Mouse (Mus musculus) brown adipose tissue, adult 24 weeks (tissue): ENCODE measurements around the gene Atp2a2. TPM values are rescaled to one million over a fixed set of nuclear protein-coding genes. Genes with fewer than 3 reads are reported as not detected.

Experiments
- H3K27ac ChIP-seq: fragments of 200-500 bp; replicated peaks from 2 replicates; pipeline ENCODE4 v1.5.1; 2012; ENCODE audit warnings: low read depth, mild to moderate bottlenecking, low read length
- H3K4me1 ChIP-seq: fragments of 200-500 bp; 2 replicates; pipeline ENCODE4 v1.6.1; 2012; ENCODE audit warnings: low read length, mixed read lengths; ENCODE audit not compliant: control insufficient read depth, insufficient read depth, insufficient read length
- H3K4me3 ChIP-seq: fragments of 200-500 bp; 2 replicates; pipeline ENCODE4 v1.5.1; 2012; ENCODE audit warnings: low read depth, mild to moderate bottlenecking, low read length, moderate library complexity; ENCODE audit not compliant: insufficient read depth
- polyA plus RNA-seq: library from polyadenylated mRNA; stranded (reverse); fragments of >200 nt; gene quantifications from 2 replicates; pipeline ENCODE4 v1.2.4, GENCODE M21; 2012; ENCODE audit not compliant: missing spikeins, insufficient read depth, insufficient read length

The Atp2a2 gene
- 77.3 and 79.4 TPM in 2 replicates for polyA plus RNA-seq

GRCm38 (mm10) chr5:122502077-122502941 lies at the start of gene Atp2a2:
Gene Atp2a2, minus strand, starts transcription at chr5:122502225.
- Histone ChIP-seq H3K4me3 (peak within 1 kb of the TSS; percentile 100), H3K4me1 (peaks cover 2% of the 10 kb centered on the region), H3K27ac (peak within 1 kb of the TSS; percentile 95)

DNA sequence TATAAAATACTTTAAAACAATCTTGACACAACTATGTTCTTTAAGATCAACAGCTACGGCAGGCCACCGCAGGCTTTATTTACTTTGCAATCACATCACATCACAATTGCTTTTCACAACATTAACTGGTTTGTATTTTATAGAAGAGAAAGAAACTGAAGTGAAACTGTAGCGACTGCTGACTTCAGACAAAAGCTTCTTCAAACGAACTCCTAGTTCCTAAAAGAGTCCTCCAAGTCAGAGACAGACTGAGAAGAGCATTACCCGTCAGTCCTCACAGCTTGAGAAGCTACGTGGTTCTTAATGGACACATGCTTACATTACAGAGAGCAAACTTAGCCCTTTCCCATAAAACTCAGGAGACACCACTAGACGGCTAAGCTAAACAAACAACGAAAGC lies 48.4 kb upstream of the Atp2a2 start:
- H3K4me1 ChIP-seq, result peaks cover 11% of the 10 kb centered on the region
- no peak overlapping the region for H3K4me3 ChIP-seq
- peak overlapping the region; percentile 15; the same call in 1 of the 2 replicates for H3K27ac ChIP-seq

GRCm38 (mm10) chr5:122548671-122549070 lies 46.6 kb upstream of the Atp2a2 start:
- Histone ChIP-seq H3K27ac (0 out of 2 replicates have a peak overlapping the region, but pooled peaks have one; percentile 19), H3K4me1 (peaks cover 11% of the 10 kb centered on the region), H3K4me3 (no peak overlapping the region)

GRCm38 (mm10) chr5:122547810-122548209 lies 45.8 kb upstream of the Atp2a2 start:
- H3K4me1 ChIP-seq, result peaks cover 13% of the 10 kb centered on the region
- H3K4me3 ChIP-seq, result no peak overlapping the region
- peak overlapping the region; percentile 35; the same call in 1 of the 2 replicates for H3K27ac ChIP-seq

- H3K4me1 ChIP-seq, result peaks cover 13% of the 10 kb centered on the region
- no peak overlapping the region for H3K4me3 ChIP-seq
- H3K27ac ChIP-seq, result 0 out of 2 replicates have a peak overlapping the region, but pooled peaks have one; percentile 28
Observed at GRCm38 (mm10) chr5:122547251-122547714, 45.3 kb upstream of the Atp2a2 start.

DNA sequence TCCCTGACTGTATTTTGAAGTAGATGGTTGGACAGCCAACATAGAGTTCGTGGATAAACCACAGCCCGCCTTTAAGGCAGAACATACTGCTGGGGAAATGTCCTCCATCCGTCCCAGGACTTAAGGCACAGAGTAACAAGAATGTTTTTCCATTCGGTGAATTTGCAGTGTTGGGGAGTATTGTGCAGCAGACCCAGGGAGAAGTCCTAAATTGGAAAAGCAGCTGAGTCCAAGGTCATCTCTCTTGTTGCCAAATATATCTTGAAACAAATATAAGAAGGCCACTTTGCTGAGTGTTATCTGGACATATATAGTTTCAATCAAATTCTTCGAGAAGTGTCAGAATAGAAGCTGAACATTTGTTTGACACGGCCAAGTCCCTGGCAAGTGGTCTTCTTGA lies 41.4 kb upstream of the Atp2a2 start:
- Histone ChIP-seq H3K27ac (peak overlapping the region; percentile 26; the same call in 1 of the 2 replicates), H3K4me1 (peaks cover 8% of the 10 kb centered on the region), H3K4me3 (no peak overlapping the region)

DNA sequence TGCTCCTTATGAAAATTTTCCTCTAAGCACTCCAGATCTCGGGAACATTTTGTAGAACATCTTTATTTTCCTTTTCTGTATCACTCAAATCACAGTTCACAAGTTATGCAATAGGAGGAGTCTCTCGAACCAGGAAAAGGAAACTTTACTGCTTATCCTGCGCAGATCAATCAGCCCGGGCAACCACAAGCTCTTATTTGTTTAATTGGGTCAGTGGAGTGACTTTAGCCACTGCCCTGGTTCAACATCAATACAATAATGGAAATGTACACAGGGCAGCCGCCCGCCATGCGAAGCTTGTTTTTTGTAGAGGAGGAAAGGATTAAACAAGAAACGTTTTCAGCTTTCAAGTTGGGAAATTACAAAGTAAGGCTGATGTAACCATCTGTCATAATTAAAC lies 39.8 kb upstream of the Atp2a2 start:
- H3K27ac ChIP-seq, result no peak overlapping the region
- H3K4me3 ChIP-seq, result no peak overlapping the region
- 0 out of 2 replicates have a peak, but pooled peaks cover 2% of the 10 kb centered on the region for H3K4me1 ChIP-seq

- no peak overlapping the region for H3K4me3 ChIP-seq
- no peak overlapping the region for H3K27ac ChIP-seq
- peaks cover 3% of the 10 kb centered on the region; the same call in 1 of the 2 replicates for H3K4me1 ChIP-seq
Observed at GRCm38 (mm10) chr5:122538077-122538476, 36.1 kb upstream of the Atp2a2 start.

- H3K4me1 ChIP-seq, result peaks cover 3% of the 10 kb centered on the region; the same call in 1 of the 2 replicates
- H3K27ac ChIP-seq, result no peak overlapping the region
- H3K4me3 ChIP-seq, result no peak overlapping the region
Observed at GRCm38 (mm10) chr5:122537654-122538053, 35.6 kb upstream of the Atp2a2 start.

DNA sequence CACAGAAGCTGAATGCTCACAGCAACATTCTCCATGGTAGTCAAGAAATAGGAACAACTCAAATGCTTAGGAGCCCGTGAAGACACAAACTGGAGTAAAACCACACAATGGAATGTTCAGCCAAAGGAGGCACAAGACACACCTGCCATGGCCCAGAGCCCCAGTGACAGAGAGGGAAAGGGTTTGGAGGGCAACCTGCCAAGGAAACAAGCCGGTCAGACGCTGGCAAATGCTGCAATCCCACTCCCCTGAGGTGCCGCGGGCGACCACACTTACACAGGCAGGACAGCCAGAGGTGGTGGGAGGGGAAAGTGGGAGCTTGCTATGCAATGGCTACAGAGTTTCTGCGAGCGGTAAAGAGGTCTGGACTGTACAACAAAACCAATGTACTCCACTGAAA lies 31.9 kb upstream of the Atp2a2 start:
- Histone ChIP-seq H3K4me1 (peaks cover 11% of the 10 kb centered on the region), H3K27ac (no peak overlapping the region), H3K4me3 (no peak overlapping the region)

DNA sequence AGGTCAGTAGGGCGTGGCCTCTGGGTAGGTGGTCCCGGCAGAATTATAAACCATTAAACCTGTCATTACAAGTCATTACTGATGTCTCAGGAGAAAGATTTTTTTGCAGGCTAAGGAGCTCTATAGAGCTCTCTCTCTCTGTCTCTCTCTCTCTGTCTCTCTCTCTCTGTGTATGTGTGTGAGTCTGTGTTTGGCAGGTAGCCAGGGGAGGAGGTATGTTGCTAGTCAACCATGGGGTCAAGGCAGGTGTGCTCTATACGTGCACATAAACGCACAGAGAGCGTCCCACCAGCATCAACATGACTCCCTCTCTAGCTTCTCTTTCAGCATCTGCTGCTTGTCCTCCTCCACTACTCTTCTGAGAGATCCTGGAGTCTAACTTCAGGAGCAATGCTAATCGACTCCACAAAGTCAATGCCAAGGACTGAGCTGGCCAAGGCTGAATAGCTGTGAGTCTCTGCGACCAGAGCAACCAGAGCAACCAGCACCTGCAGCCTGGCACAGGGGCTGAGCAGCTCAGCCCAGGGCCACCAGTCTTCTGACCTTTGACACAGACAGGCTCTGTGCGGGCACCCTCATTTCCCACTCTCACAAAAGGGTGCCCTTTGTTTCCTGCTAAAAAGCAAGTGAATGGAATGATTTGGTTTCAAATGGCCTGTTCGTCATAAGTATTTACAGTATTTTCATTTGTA lies 28.0 kb upstream of the Atp2a2 start:
- Histone ChIP-seq H3K27ac (peak overlapping the region; percentile 13; the same call in 1 of the 2 replicates), H3K4me3 (no peak overlapping the region), H3K4me1 (peaks cover 39% of the 10 kb centered on the region)

DNA sequence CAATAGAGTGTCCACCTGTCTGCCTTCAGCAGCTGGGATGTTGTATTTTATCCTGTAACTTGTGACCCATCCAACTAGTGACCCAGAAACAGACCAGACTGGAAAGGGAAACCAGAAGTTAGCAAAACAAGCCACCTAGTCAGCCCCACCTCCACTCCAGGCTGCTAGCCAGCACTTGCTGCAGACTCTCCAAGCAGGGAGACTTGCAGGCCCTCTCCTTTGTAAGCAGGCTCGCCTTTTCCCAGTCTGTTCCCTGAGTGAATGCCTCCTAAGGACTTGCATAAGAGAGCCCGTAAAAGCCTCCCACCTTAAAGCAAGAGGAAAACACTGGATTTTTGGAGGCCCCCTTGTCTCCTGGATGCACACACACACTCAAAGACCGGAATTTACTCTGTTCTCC lies 27.3 kb upstream of the Atp2a2 start:
- Histone ChIP-seq H3K27ac (peak overlapping the region; percentile 87), H3K4me3 (no peak overlapping the region), H3K4me1 (peaks cover 43% of the 10 kb centered on the region)

GRCm38 (mm10) chr5:122528591-122528990 lies 26.6 kb upstream of the Atp2a2 start:
- peak overlapping the region; percentile 87 for H3K27ac ChIP-seq
- peaks cover 40% of the 10 kb centered on the region for H3K4me1 ChIP-seq
- H3K4me3 ChIP-seq, result no peak overlapping the region

- Histone ChIP-seq H3K4me1 (peaks cover 40% of the 10 kb centered on the region), H3K4me3 (no peak overlapping the region), H3K27ac (peak overlapping the region; percentile 87)
Observed at GRCm38 (mm10) chr5:122527761-122528160, 25.7 kb upstream of the Atp2a2 start.
